12 mouse cellular contexts compared by ENCODE assay signal in genomic region chr3:107775056-107775455, GRCm38 (mm10).
"Had no signal": no experiment of that assay in that cellular context is flagged by ENCODE, and none has a peak within 500 bp of the region (broad histone marks: within the 10 kb centered on the region; RNA-seq: fewer than 3 reads in every experiment).

No protein-coding gene starts in this region.

- H3K9ac ChIP-seq: limb, embryonic 15.5 days; liver, embryonic 12.5 days; lung, embryonic 14.5 days; neural tube, embryonic 12.5 days had no signal

- H3K4me2 ChIP-seq: limb, embryonic 15.5 days; liver, embryonic 12.5 days; lung, embryonic 14.5 days; neural tube, embryonic 12.5 days had no signal

- DNase-seq: kidney, postnatal 36 days; layer of hippocampus, adult 9-11 months; layer of hippocampus, postnatal 36 days; lung, embryonic 14.5 days; lung, postnatal 10 days; lung, postnatal 4 days; midbrain, embryonic 14.5 days; thymus, postnatal 4 days had no signal

- H3K9me3 ChIP-seq: limb, embryonic 15.5 days; liver, embryonic 12.5 days; midbrain, embryonic 10.5 days; neural tube, embryonic 12.5 days had no signal

- H3K4me3 ChIP-seq: limb, embryonic 15.5 days; liver, embryonic 12.5 days; midbrain, embryonic 10.5 days; neural tube, embryonic 12.5 days had no signal

- H3K27ac ChIP-seq: limb, embryonic 15.5 days; liver, embryonic 12.5 days; neural tube, embryonic 12.5 days had no signal

- H3K36me3 ChIP-seq: limb, embryonic 15.5 days; liver, embryonic 12.5 days; midbrain, embryonic 10.5 days; neural tube, embryonic 12.5 days had no signal

- H3K4me1 ChIP-seq: liver, embryonic 12.5 days had no signal

- ATAC-seq: liver, embryonic 12.5 days had no signal

- H3K27me3 ChIP-seq: neural tube, embryonic 12.5 days had no signal
